28 mouse cellular contexts compared by ENCODE assay signal in the genomic region with DNA sequence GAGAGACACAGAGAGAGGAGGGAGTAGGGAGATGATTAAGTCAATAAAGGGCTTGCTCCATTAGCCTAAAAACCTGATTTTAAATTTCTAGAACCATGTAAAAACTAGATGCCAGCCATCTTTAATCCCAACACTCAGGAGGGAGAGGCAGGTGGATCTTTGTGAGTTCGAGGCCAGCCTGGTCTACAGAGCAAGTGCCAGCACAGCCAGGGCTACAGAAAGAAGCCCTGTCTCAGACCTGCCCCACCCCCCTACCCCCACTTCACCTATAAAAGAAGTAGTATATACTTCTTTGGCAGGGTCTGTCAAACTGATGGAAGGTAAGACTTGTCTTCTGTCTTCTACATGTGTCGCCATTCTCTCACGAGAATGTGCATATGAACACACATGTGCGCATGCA.
"Had no signal": no experiment of that assay in that cellular context is flagged by ENCODE, and none has a peak within 500 bp of the region (broad histone marks: within the 10 kb centered on the region; RNA-seq: fewer than 3 reads in every experiment).

No protein-coding gene starts in this region.

- H3K27me3 ChIP-seq: embryonic facial prominence, embryonic 12.5 days; embryonic facial prominence, embryonic 13.5 days; embryonic facial prominence, embryonic 15.5 days; forebrain, embryonic 12.5 days; forebrain, embryonic 13.5 days; forebrain, embryonic 15.5 days had no signal

- H3K4me2 ChIP-seq: embryonic facial prominence, embryonic 12.5 days; embryonic facial prominence, embryonic 13.5 days; embryonic facial prominence, embryonic 15.5 days; forebrain, embryonic 12.5 days; forebrain, embryonic 13.5 days; forebrain, embryonic 15.5 days had no signal

- DNase-seq: cerebellum, adult 2 months; cerebellum, adult 8-10 months; cerebellum, adult 9-10 months; cerebellum, adult 9-11 months; cerebellum, postnatal 10 days; cerebellum, postnatal 14 days; cerebellum, postnatal 25 days; cerebellum, postnatal 36 days; embryo, embryonic 11 days; forebrain, postnatal 0 days; gastrocnemius, adult 2 months; gastrocnemius, postnatal 10 days; gastrocnemius, postnatal 14 days; gastrocnemius, postnatal 25 days; gastrocnemius, postnatal 36 days; heart, adult 18-20 months had no signal

- H3K9me3 ChIP-seq: embryonic facial prominence, embryonic 10.5 days; embryonic facial prominence, embryonic 12.5 days; embryonic facial prominence, embryonic 13.5 days; embryonic facial prominence, embryonic 15.5 days; forebrain, embryonic 10.5 days; forebrain, embryonic 12.5 days; forebrain, embryonic 13.5 days; forebrain, embryonic 15.5 days had no signal

- H3K9ac ChIP-seq: embryonic facial prominence, embryonic 12.5 days; embryonic facial prominence, embryonic 13.5 days; embryonic facial prominence, embryonic 15.5 days; forebrain, embryonic 12.5 days; forebrain, embryonic 13.5 days; forebrain, embryonic 15.5 days; forebrain, postnatal 0 days had no signal

- H3K4me3 ChIP-seq: embryonic facial prominence, embryonic 10.5 days; embryonic facial prominence, embryonic 12.5 days; embryonic facial prominence, embryonic 13.5 days; embryonic facial prominence, embryonic 15.5 days; erythroblast, embryonic 14.5 days; forebrain, embryonic 10.5 days; forebrain, embryonic 12.5 days; forebrain, embryonic 13.5 days; forebrain, embryonic 15.5 days; gastrocnemius, adult 2 months; heart, adult 2 months had no signal

- H3K27ac ChIP-seq: embryonic facial prominence, embryonic 10.5 days; embryonic facial prominence, embryonic 12.5 days; embryonic facial prominence, embryonic 13.5 days; embryonic facial prominence, embryonic 15.5 days; forebrain, embryonic 10.5 days; forebrain, embryonic 12.5 days; forebrain, embryonic 13.5 days; forebrain, embryonic 15.5 days; gastrocnemius, adult 2 months; heart, adult 2 months had no signal

- H3K36me3 ChIP-seq: embryonic facial prominence, embryonic 10.5 days; embryonic facial prominence, embryonic 12.5 days; embryonic facial prominence, embryonic 13.5 days; embryonic facial prominence, embryonic 15.5 days; forebrain, embryonic 10.5 days; forebrain, embryonic 12.5 days; forebrain, embryonic 15.5 days had no signal

- H3K4me1 ChIP-seq: embryonic facial prominence, embryonic 12.5 days; forebrain, embryonic 12.5 days; forebrain, embryonic 15.5 days had no signal

- ATAC-seq: forebrain, embryonic 13.5 days; forebrain, embryonic 14.5 days; forebrain, embryonic 15.5 days; forebrain, embryonic 16.5 days; forebrain, postnatal 0 days had no signal
